14 mouse cellular contexts compared by ENCODE assay signal in genomic region chr1:151367721-151368324, GRCm38 (mm10).
"Had no signal": no experiment of that assay in that cellular context is flagged by ENCODE, and none has a peak within 500 bp of the region (broad histone marks: within the 10 kb centered on the region; RNA-seq: fewer than 3 reads in every experiment).

No protein-coding gene starts in this region.

- H3K4me3 ChIP-seq: midbrain, embryonic 12.5 days; neural tube, embryonic 12.5 days; stomach, embryonic 15.5 days had no signal

- H3K27me3 ChIP-seq: midbrain, embryonic 12.5 days; neural tube, embryonic 12.5 days; stomach, embryonic 15.5 days had no signal

- H3K4me1 ChIP-seq: midbrain, embryonic 12.5 days; neural tube, embryonic 12.5 days; stomach, embryonic 15.5 days had no signal

- DNase-seq: lung, adult 18-20 months; lung, embryonic 14.5 days; lung, postnatal 10 days; lung, postnatal 4 days; midbrain, embryonic 14.5 days; right cerebral cortex, postnatal 14 days; thymus, adult 2 months; thymus, postnatal 25 days; thymus, postnatal 4 days had no signal

- H3K27ac ChIP-seq: midbrain, embryonic 12.5 days; neural tube, embryonic 12.5 days; stomach, embryonic 15.5 days; stomach, postnatal 0 days had no signal

- H3K9ac ChIP-seq: lung, embryonic 14.5 days; midbrain, embryonic 12.5 days; neural tube, embryonic 12.5 days; stomach, embryonic 15.5 days had no signal

- ATAC-seq: midbrain, embryonic 16.5 days had no signal
